Mouse (Mus musculus): Measurements from ENCODE around the gene Ctdspl.

The Ctdspl gene

DNA sequence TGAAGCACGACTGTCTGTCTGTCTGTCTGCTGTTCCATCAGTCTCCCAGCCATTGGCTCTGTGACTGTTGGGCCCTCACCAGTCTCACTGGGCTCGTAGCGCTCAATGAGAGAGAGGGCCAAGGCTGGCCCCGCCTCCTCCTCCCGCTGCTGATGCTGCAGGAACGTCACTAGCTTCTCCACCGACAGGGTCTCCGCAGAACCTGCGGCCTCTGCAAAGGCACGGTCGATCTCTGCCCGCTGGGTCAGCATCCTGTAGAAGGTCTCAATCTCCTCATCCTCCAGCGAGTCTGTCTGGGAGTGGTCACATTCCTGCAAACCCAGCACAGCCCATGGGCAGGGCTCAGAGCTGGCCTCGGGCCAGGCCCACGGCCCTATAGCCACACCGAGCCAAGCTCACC lies 149.4 kb downstream of the Ctdspl start:
- TF ChIP-seq NANOG (IDR thresholded peaks at IDR 0.05; ENCODE audit: borderline replicate concordance, low read length) (no peak), POU5F1 (IDR thresholded peaks at IDR 0.05; ENCODE audit: borderline replicate concordance, low read length) (no peak), CTCF (conservative IDR thresholded peaks at IDR 0.05; ENCODE audit: low read length) (no peak)
- H3K36me3 ChIP-seq (ENCODE audit: insufficient read depth, low read length) = peaks cover 61% of the 10 kb centered on the region
- H3K4me3 ChIP-seq (replicated peaks; ENCODE audit: low read length) = peak overlapping the region; percentile 33; the same call in 1 of the 2 replicates
- H3K9me3 ChIP-seq (ENCODE audit: low read length) = no peaks in the 10 kb centered on the region
- H3K27me3 ChIP-seq (ENCODE audit: insufficient read depth, low read length) = no peaks in the 10 kb centered on the region
- H3K4me1 ChIP-seq (replicated peaks; ENCODE audit: low read depth, low read length) = peaks cover 91% of the 10 kb centered on the region

GRCm38 (mm10) chr9:119080040-119080675 lies 153.9 kb downstream of the Ctdspl start:
- Histone ChIP-seq H3K4me3 (replicated peaks; ENCODE audit: low read length) (0 out of 2 replicates have a peak overlapping the region, but pooled peaks have one; percentile 45), H3K27me3 (ENCODE audit: insufficient read depth, low read length) (no peaks in the 10 kb centered on the region), H3K4me1 (replicated peaks; ENCODE audit: low read depth, low read length) (peaks cover 93% of the 10 kb centered on the region), H3K36me3 (ENCODE audit: insufficient read depth, low read length) (peaks cover 30% of the 10 kb centered on the region), H3K9me3 (ENCODE audit: low read length) (no peaks in the 10 kb centered on the region)
- TF ChIP-seq CTCF (conservative IDR thresholded peaks at IDR 0.05; ENCODE audit: low read length) (no peak), POU5F1 (IDR thresholded peaks at IDR 0.05; ENCODE audit: borderline replicate concordance, low read length) (no peak), NANOG (IDR thresholded peaks at IDR 0.05; ENCODE audit: borderline replicate concordance, low read length) (no peak)

DNA sequence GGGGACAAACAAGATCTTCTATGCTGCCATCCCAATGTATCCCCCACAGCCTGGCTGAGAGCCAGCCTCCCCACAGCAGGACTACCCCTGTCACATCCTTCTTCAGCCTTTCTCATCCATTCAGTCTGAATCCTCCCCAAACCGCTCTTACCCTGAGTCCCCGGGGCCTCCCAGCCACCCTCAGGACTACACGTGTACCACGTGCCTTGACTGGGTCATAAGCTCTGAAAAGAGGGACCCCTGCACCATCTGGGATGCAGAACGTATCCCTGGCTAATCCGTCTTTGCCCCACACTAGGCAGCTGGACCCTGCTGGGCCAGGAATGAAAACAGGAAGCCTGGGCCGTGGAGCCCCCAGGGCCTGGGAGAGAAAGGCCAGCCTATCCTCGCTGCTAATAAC lies 155.8 kb downstream of the Ctdspl start:
- no peak for TF ChIP-seq NANOG (IDR thresholded peaks at IDR 0.05; ENCODE audit: borderline replicate concordance, low read length)
- no peak for TF ChIP-seq POU5F1 (IDR thresholded peaks at IDR 0.05; ENCODE audit: borderline replicate concordance, low read length)
- TF ChIP-seq CTCF (conservative IDR thresholded peaks at IDR 0.05; ENCODE audit: low read length) = no peak
- peak overlapping the region; percentile 48 for H3K4me3 ChIP-seq (replicated peaks; ENCODE audit: low read length)
- no peaks in the 10 kb centered on the region for H3K9me3 ChIP-seq (ENCODE audit: low read length)
- no peaks in the 10 kb centered on the region for H3K27me3 ChIP-seq (ENCODE audit: insufficient read depth, low read length)
- peaks cover 26% of the 10 kb centered on the region for H3K36me3 ChIP-seq (ENCODE audit: insufficient read depth, low read length)
- H3K4me1 ChIP-seq (replicated peaks; ENCODE audit: low read depth, low read length) = peaks cover 93% of the 10 kb centered on the region

- H3K9me3 ChIP-seq (ENCODE audit: low read length) = no peaks in the 10 kb centered on the region
- peaks cover 93% of the 10 kb centered on the region for H3K4me1 ChIP-seq (replicated peaks; ENCODE audit: low read depth, low read length)
- TF ChIP-seq POU5F1 (IDR thresholded peaks at IDR 0.05; ENCODE audit: borderline replicate concordance, low read length) (no peak), NANOG (IDR thresholded peaks at IDR 0.05; ENCODE audit: borderline replicate concordance, low read length) (no peak), CTCF (conservative IDR thresholded peaks at IDR 0.05; ENCODE audit: low read length) (no peak)
These were observed 156.6 kb downstream of the Ctdspl start for GRCm38 (mm10) chr9:119082656-119083430.

DNA sequence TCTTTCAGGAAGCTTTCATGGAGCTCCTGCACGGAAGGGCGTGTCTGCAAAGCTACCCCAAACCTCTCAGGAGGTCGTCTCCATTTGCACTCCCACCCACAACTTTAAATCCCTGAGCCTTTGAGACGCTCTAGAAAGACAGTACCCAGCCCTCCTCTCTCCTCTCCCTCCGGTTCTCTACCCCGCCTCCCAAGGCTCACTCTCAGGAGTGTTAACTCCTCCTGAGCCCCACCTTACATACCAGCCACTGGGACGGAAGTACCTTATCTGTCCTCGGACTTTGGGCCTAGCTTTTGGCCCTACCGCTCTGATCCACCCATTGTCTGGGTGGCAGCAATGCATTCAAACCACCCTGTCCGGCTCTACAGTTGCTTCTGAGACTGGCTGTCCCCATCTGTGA lies 157.7 kb downstream of the Ctdspl start:
- peak overlapping the region; percentile 52 for H3K4me3 ChIP-seq (replicated peaks; ENCODE audit: low read length)
- no peaks in the 10 kb centered on the region for H3K27me3 ChIP-seq (ENCODE audit: insufficient read depth, low read length)
- TF ChIP-seq CTCF (conservative IDR thresholded peaks at IDR 0.05; ENCODE audit: low read length) = no peak
- peaks cover 93% of the 10 kb centered on the region for H3K4me1 ChIP-seq (replicated peaks; ENCODE audit: low read depth, low read length)
- H3K36me3 ChIP-seq (ENCODE audit: insufficient read depth, low read length) = peaks cover 12% of the 10 kb centered on the region; the same call in 1 of the 2 replicates
- H3K9me3 ChIP-seq (ENCODE audit: low read length) = no peaks in the 10 kb centered on the region

More at GRCm38 (mm10) chr9:119082656-119083430, 156.6 kb downstream of the Ctdspl start:
- Histone ChIP-seq H3K36me3 (ENCODE audit: insufficient read depth, low read length) (peaks cover 21% of the 10 kb centered on the region), H3K4me3 (replicated peaks; ENCODE audit: low read length) (no peak overlapping the region; the same call in 1 of the 2 replicates), H3K27me3 (ENCODE audit: insufficient read depth, low read length) (no peaks in the 10 kb centered on the region)

GRCm38 (mm10) chr9:119086451-119086850 lies 160.2 kb downstream of the Ctdspl start:
- no peaks in the 10 kb centered on the region for H3K36me3 ChIP-seq (ENCODE audit: insufficient read depth, low read length)
- peaks cover 93% of the 10 kb centered on the region for H3K4me1 ChIP-seq (replicated peaks; ENCODE audit: low read depth, low read length)
- peaks cover 5% of the 10 kb centered on the region for H3K27me3 ChIP-seq (ENCODE audit: insufficient read depth, low read length)
- TF ChIP-seq POU5F1 (IDR thresholded peaks at IDR 0.05; ENCODE audit: borderline replicate concordance, low read length) = no peak
- TF ChIP-seq NANOG (IDR thresholded peaks at IDR 0.05; ENCODE audit: borderline replicate concordance, low read length) = no peak
- no peak for TF ChIP-seq CTCF (conservative IDR thresholded peaks at IDR 0.05; ENCODE audit: low read length)
- peak overlapping the region; percentile 80; the same call in 1 of the 2 replicates for H3K4me3 ChIP-seq (replicated peaks; ENCODE audit: low read length)
- no peaks in the 10 kb centered on the region for H3K9me3 ChIP-seq (ENCODE audit: low read length)

- no peak for TF ChIP-seq POU5F1 (IDR thresholded peaks at IDR 0.05; ENCODE audit: borderline replicate concordance, low read length)
- TF ChIP-seq NANOG (IDR thresholded peaks at IDR 0.05; ENCODE audit: borderline replicate concordance, low read length) = no peak
- no peak for TF ChIP-seq CTCF (conservative IDR thresholded peaks at IDR 0.05; ENCODE audit: low read length)
- H3K36me3 ChIP-seq (ENCODE audit: insufficient read depth, low read length) = no peaks in the 10 kb centered on the region
- peaks cover 14% of the 10 kb centered on the region for H3K27me3 ChIP-seq (ENCODE audit: insufficient read depth, low read length)
- H3K4me3 ChIP-seq (replicated peaks; ENCODE audit: low read length) = peak overlapping the region; percentile 80
- H3K4me1 ChIP-seq (replicated peaks; ENCODE audit: low read depth, low read length) = peaks cover 93% of the 10 kb centered on the region
- H3K9me3 ChIP-seq (ENCODE audit: low read length) = no peaks in the 10 kb centered on the region
These were observed 161.1 kb downstream of the Ctdspl start for GRCm38 (mm10) chr9:119087309-119087708.

- H3K4me1 ChIP-seq (replicated peaks; ENCODE audit: low read depth, low read length) = peaks cover 93% of the 10 kb centered on the region
- H3K36me3 ChIP-seq (ENCODE audit: insufficient read depth, low read length) = no peaks in the 10 kb centered on the region
- H3K9me3 ChIP-seq (ENCODE audit: low read length) = no peaks in the 10 kb centered on the region
- peaks cover 24% of the 10 kb centered on the region for H3K27me3 ChIP-seq (ENCODE audit: insufficient read depth, low read length)
- peak overlapping the region; percentile 80 for H3K4me3 ChIP-seq (replicated peaks; ENCODE audit: low read length)
- no peak for TF ChIP-seq POU5F1 (IDR thresholded peaks at IDR 0.05; ENCODE audit: borderline replicate concordance, low read length)
- TF ChIP-seq NANOG (IDR thresholded peaks at IDR 0.05; ENCODE audit: borderline replicate concordance, low read length) = no peak
- no peak for TF ChIP-seq CTCF (conservative IDR thresholded peaks at IDR 0.05; ENCODE audit: low read length)
These were observed 162.0 kb downstream of the Ctdspl start for GRCm38 (mm10) chr9:119088148-119088801.

Data from E14TG2a.4 (cell line).